ENCODE assay signal across 8 mouse cellular contexts in genomic region chr2:172940003-172940798, GRCm38 (mm10). TPM values are rescaled to one million over a fixed set of nuclear protein-coding genes. Genes with fewer than 3 reads are reported as not detected.
DNase-seq lines count a peak whose midpoint lies in the region; ATAC-seq lines count a peak whose summit lies in the region.

Gene Bmp7, minus strand, starts transcription at chr2:172940321.

- peak; percentile 63 for ATAC-seq in embryonic facial prominence, embryonic 12.5 days (ENCODE audit: insufficient number of reproducible peaks, insufficient read depth, low FRiP score, low TSS enrichment)
- ATAC-seq in heart, embryonic 16.5 days (replicated peaks; ENCODE audit: extremely low read depth, insufficient read depth, low FRiP score) = peak; percentile 81
- peak; percentile 54 for ATAC-seq in neural tube, embryonic 15.5 days (ENCODE audit: low FRiP score)

- no peaks in the 10 kb centered on the region for H3K36me3 ChIP-seq in embryonic facial prominence, embryonic 12.5 days
- no peaks in the 10 kb centered on the region for H3K36me3 ChIP-seq in heart, embryonic 16.5 days (ENCODE audit: control insufficient read depth, insufficient read depth)
- H3K36me3 ChIP-seq in neural tube, embryonic 15.5 days = no peaks in the 10 kb centered on the region

- WGBS in embryonic facial prominence, embryonic 12.5 days = under 1% methylated on average over 82 of the region's 82 CpGs
- WGBS in heart, embryonic 16.5 days = under 1% methylated on average over 81 of the region's 82 CpGs
- WGBS in neural tube, embryonic 15.5 days = under 1% methylated on average over 80 of the region's 82 CpGs

- DNase-seq in left cerebral cortex, adult 18-20 months (ENCODE audit: low spot score in 2 of 2) = peak; percentile 25 to 60
- DNase-seq in left cerebral cortex, adult 11 months (ENCODE audit: low spot score) = no peak
- peak; percentile 89 for DNase-seq in kidney, postnatal 14 days
- DNase-seq in lung, adult 18-20 months = peak; percentile 50 to 58
- peak; percentile 68 for DNase-seq in urinary bladder, adult 2 months (ENCODE audit: low spot score)

- peak within 1 kb of the TSS; percentile 78 for H3K9ac ChIP-seq in embryonic facial prominence, embryonic 12.5 days
- H3K9ac ChIP-seq in heart, embryonic 16.5 days (ENCODE audit: low read length) = peak within 1 kb of the TSS; percentile 86
- H3K9ac ChIP-seq in neural tube, embryonic 15.5 days (replicated peaks) = peak within 1 kb of the TSS; percentile 33

- peak within 1 kb of the TSS; percentile 96 for H3K4me2 ChIP-seq in embryonic facial prominence, embryonic 12.5 days (replicated peaks)
- H3K4me2 ChIP-seq in heart, embryonic 16.5 days (ENCODE audit: low read depth, low read length) = peak within 1 kb of the TSS; percentile 90
- peak within 1 kb of the TSS; percentile 85 for H3K4me2 ChIP-seq in neural tube, embryonic 15.5 days

- peaks cover 45% of the 10 kb centered on the region for H3K4me1 ChIP-seq in embryonic facial prominence, embryonic 12.5 days
- H3K4me1 ChIP-seq in heart, embryonic 16.5 days (ENCODE audit: control insufficient read depth, insufficient read depth, low read length) = peaks cover 26% of the 10 kb centered on the region
- peaks cover 52% of the 10 kb centered on the region for H3K4me1 ChIP-seq in neural tube, embryonic 15.5 days

- peaks cover 55% of the 10 kb centered on the region for H3K27me3 ChIP-seq in embryonic facial prominence, embryonic 12.5 days
- peaks cover 31% of the 10 kb centered on the region for H3K27me3 ChIP-seq in heart, embryonic 16.5 days (ENCODE audit: control insufficient read depth, insufficient read depth, low read length)
- H3K27me3 ChIP-seq in neural tube, embryonic 15.5 days (replicated peaks) = peaks cover 84% of the 10 kb centered on the region

- peak within 1 kb of the TSS; percentile 89 for H3K27ac ChIP-seq in embryonic facial prominence, embryonic 12.5 days
- peak within 1 kb of the TSS; percentile 94 for H3K27ac ChIP-seq in heart, embryonic 16.5 days (ENCODE audit: low read length)
- H3K27ac ChIP-seq in neural tube, embryonic 15.5 days (replicated peaks) = peak within 1 kb of the TSS; percentile 48

- no peaks in the 10 kb centered on the region for H3K9me3 ChIP-seq in embryonic facial prominence, embryonic 12.5 days
- H3K9me3 ChIP-seq in heart, embryonic 16.5 days (replicated peaks; ENCODE audit: control insufficient read depth, low read length) = no peaks in the 10 kb centered on the region
- H3K9me3 ChIP-seq in neural tube, embryonic 15.5 days (replicated peaks) = no peaks in the 10 kb centered on the region

- peak within 1 kb of the TSS; percentile 57 for H3K4me3 ChIP-seq in embryonic facial prominence, embryonic 12.5 days
- H3K4me3 ChIP-seq in heart, embryonic 16.5 days (ENCODE audit: low read length) = peak within 1 kb of the TSS; percentile 79
- H3K4me3 ChIP-seq in neural tube, embryonic 15.5 days (replicated peaks) = peak within 1 kb of the TSS; percentile 45

RNA-seq across cellular contexts. Expression of gene Bmp7, which starts in this region (rescaled TPM):
- total RNA-seq in left cerebral cortex, adult 18-20 months (2021) = 10 to 100 TPM; 12.8 to 13.9 TPM
- 28.4 and 30.1 TPM in 2 replicates for polyA plus RNA-seq in embryonic facial prominence, embryonic 12.5 days (2016; fragmentation: Nextera tagmentation; extraction: Ambion mirVana)
- 32.8 and 33.3 TPM in 2 replicates for polyA plus RNA-seq in heart, embryonic 16.5 days (2015; fragmentation: Nextera tagmentation; extraction: Ambion mirVana)
- polyA plus RNA-seq in neural tube, embryonic 15.5 days (2015; fragmentation: Nextera tagmentation; extraction: Ambion mirVana) = 13.4 and 13.7 TPM in 2 replicates
- polyA plus RNA-seq in urinary bladder, adult 2 months (2012; rRNA removed) = 33.2 and 35.4 TPM in 2 replicates

Comparison
In these comparisons a context has a peak if more than half of its experiments do, and no peak if none do; other contexts are left out.
1. H3K9ac ChIP-seq: peak in every context shown above with its lines; median percentile 86 in heart, embryonic 16.5 days; 78 in embryonic facial prominence, embryonic 12.5 days; 33 in neural tube, embryonic 15.5 days.